Mouse (Mus musculus) heart, adult 11 months (tissue): Measurements from ENCODE around the gene Abi1.
A peak's percentile ranks its signal among the peaks of the same experiment; 100 is the strongest.
"Not testable (repeated sequence)": the region's sequence is repeated elsewhere in the genome, so short reads cannot be mapped to it uniquely, and the experiment has no call there.

ENCODE experiments used
- DNase-seq: peaks from one replicate; pipeline ENCODE4 v3.0.0; 2022

Gene Abi1

DNA sequence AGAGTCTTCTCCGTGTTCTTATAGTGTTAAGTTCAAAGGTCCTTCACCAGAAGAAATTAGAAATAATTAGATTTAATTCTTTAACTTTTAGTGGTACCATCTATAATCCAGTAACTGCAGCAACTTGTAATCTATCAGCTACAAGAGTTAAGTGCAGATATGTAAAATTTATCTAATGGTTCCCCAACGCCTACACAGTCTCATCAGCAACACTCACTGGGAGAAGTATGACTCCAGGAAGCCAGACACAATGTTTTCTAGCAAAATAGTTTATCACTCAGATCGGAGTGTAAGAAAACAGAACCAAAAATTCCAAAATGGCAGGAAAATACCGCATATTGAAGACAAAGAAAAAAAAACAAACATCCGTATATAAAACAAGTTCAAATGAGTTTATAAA, 84.1 kb downstream of the Abi1 start:
- no peak for DNase-seq

DNA sequence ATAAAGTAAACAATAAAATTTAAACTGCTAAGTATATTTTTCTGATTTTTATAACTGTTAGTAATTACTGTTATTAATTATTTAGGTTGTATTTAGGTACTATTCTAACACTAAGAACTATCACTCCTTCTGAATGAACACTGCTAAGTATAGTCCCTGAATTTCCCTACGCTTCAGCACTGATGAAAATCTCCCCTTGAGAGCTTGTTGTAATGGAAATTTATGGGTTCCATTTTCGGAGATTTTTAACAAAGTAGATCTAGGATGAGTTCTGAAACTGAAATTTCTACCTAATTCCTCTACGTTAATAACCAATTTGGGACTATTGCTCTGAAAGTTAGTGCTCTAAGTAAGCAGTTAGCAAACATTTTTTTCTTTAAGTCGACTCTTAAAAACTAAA, 85.8 kb downstream of the Abi1 start:
- no peak for DNase-seq

DNA sequence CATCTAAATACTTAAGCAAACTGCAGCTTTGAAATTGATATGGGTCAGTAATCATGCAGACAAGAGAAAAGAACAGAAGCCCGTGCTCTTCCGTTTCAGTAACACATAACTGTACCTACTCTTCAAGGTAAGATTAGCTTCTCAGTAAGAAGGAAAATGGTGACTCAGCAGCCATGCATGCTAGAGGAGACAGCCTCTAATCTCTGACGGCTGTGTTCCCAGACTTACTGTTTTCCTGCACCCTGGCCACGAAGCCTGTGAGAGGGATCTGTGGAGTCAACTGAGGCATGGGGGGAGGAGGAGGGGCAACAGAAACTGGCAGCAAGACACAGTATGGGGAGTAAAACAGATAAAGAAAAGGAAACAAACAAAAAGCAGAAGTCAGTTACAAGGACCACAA, 90.1 kb downstream of the Abi1 start:
- no peak for DNase-seq

DNA sequence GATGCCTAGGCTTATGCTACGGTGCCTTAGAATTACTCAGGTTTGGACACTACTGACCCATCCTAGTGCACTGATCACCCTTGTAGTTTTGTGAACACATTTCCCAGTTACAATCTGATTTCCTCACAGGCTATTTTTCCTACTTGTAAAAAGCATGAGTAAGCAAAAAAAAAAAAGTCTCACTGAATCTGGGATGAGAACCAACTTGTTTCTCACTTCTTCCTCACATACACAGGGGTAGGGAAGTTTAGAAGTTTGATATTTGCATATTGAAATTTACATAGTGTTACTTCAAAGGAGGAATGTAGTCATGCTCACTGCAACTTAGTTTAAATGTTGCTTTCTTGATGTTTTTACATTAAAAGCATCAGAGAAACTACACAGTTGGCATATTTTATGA, 106.5 kb downstream of the Abi1 start:
- no peak for DNase-seq

DNA sequence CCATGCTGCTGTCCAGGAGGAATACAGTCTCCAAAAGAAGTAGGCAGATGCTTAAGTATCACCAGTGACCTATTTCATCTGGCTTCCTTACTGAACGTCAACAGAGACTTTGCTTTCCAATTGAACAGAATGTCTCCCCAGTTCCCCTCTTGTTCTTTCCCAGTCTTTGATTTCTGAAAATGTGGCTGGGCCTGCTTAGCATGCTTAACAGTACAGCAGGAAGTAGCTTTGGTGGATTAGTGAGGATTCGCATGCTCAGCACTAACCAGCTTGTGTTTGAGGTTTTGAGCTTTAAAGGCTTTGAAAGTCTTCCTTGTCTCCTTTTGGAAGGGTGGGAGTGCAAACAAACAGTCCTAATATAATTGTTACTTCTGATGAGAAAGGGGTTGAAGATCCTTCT, 111.8 kb downstream of the Abi1 start:
- DNase-seq: no peak

DNA sequence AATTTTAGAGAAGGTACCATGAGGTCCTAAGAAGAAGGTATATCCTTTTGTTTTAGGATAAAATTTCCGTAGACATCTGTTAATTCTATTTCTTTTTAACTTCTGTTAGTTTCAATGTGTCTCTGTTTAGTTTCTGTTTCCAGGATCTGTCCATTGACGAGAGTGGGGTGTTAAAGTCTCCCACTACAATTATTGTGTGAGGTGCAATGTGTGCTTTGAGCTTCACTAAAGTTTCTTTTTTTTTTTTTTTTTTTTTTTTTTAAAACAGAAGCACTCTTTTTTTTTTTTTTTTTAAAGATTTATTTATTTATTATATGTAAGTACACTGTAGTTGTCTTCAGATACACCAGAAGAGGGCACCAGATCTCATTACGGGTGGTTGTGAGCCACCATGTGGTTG, 114.1 kb downstream of the Abi1 start:
- DNase-seq: not testable (repeated sequence)

DNA sequence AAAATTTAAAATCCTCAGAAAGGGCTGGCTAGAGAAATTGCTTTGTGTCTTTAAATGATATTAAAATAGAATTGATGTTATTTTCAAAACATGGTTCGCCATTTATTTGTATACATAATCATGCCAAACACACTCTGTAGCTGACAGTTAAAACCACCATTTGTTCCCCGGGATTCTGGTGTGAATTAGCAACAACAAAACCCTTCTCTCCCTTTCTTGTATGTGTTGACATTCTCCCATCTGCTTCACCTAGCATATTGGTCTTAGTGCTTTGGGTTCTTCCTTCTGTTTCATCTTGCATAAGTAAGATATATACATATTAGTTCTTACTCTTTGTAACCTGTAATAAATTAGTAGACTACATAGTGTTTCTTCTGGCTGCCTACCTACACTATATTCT, 121.4 kb downstream of the Abi1 start:
- no peak for DNase-seq

DNA sequence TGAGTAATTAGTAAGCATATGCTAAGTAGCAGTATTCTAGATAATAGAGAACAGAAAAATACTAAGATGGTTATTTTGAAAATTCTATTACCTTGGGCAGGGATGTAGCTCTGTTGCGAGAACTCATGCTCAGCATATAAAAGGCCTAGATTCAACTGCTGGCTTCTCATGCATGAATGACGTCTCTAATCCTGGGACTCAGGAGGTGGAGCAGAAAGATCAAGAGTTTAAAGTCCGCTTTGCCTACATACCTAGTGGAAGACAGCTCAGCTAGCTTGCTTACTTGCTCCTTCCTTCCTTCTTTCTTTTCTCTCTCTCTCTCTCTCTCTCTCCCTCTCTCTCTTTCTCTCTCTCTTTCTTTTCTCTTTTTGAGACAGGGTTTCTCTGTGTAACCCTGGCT, 125.6 kb downstream of the Abi1 start:
- DNase-seq: no peak

DNA sequence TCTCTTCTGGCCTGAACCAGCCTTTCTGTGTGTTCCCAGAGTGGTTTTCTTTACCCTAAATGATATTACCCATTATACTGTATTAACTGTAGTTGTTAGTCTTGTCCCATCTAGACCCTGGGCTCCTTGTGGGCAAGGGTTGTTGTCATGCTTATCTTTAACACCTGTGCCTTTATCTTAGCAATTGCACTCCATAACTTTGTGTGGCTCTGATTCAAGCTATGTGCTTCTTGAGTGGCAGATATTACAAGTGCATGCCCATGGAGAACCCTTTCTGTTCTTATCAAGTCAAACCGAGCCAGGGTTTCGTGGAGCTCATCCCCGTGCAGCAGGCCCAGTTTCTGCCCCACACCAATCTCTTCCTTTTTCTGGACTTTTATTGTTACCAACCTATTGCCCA, 136.1 kb downstream of the Abi1 start:
- DNase-seq: no peak

DNA sequence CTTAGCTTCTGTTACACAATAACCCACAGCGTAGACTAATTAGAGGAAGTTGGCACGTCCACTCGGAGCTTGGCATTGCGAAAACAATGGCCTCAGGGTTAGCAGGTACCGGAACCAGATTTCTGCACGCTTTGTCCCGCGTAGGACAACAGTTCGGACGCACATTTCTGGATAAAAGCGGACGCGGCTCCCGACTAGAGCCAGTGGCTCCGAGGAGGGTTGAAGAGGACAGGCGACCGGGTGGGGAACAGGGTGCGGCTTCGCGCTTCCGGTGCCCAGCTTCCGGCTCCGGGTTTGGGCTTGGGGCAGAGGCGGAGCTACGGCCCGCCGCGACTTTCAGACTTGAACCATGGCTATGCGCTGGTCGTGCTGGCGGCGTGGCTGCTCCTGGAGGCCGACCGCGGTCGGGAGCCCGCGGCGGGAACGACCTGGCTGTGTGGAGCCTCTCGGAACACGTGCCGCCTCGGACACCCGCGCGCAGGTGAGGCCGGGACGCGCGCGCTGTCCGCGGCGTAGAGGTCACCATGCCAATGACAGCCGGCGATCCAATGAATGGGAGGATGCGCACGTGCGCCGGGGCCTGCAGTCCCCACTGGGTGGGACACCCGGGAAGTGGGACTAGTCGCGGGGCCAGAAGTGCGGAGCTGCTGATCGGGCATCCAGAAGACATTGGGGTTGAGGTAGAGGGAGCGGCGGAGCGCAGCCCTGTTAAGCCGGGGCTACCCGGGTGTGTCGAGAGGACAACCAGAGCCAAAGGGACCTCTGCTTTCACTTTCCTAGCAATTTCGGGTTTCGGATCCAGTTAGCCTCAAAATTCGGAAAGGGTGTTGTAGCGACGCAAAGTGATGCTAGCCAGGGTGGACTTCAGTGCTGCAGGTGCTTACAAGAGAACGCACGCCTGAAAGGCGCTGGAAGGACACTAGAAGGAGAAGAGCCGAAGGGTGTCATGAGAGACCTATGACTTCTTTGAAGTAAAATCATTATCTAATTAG, 144.5 kb downstream of the Abi1 start, which contains the start of gene Pdss1:
TSS of gene Pdss1 (plus strand) at position 241 of the 992 bp plus-strand sequence.
- DNase-seq: peak; percentile 99

DNA sequence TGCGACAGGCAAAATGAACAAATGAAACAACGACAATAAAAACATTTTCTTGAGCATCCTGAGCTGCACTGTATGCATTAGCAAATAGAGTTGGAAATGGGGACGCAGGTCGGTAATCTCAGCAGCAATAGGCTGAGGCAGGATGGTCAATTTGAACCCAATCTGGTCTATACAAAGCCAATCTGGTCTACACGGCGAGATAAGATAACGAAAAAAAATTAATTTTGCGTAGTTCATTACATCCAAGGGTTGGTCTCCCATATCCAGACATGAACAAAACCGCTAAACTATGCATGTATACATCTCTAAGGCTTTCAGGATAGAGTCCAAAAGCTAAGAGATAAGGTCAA, 145.1 kb downstream of the Abi1 start:
- DNase-seq: no peak
